Mouse (Mus musculus) adrenal gland, adult (tissue): Measurements from ENCODE around the gene Bend5.

ENCODE experiments used
- DNase-seq, 2 experiments: peaks; one replicate each; pipeline ENCODE4 v3.0.0; 2022 to 2023; ENCODE audit warnings: low spot score in 1 of 2; ENCODE audit not compliant: inconsistent age in 2 of 2

Bend5 gene

GRCm38 (mm10) chr4:111414818-111415488 lies at the start of gene Bend5:
TSS of gene Bend5 (plus strand) at chr4:111415006.
- peak; percentile 84 to 93 for DNase-seq

GRCm38 (mm10) chr4:111367771-111368170 lies 47.0 kb upstream of the Bend5 start:
- peak in 1 of 2 experiments; percentile 37 for DNase-seq

GRCm38 (mm10) chr4:111377159-111377558 lies 37.6 kb upstream of the Bend5 start:
- no peak for DNase-seq

- no peak for DNase-seq
Observed at GRCm38 (mm10) chr4:111378071-111378470, 36.7 kb upstream of the Bend5 start.

GRCm38 (mm10) chr4:111383101-111383500 lies 31.7 kb upstream of the Bend5 start:
- no peak for DNase-seq

- no peak for DNase-seq
Observed at GRCm38 (mm10) chr4:111390736-111391135, 24.1 kb upstream of the Bend5 start.

GRCm38 (mm10) chr4:111399784-111400183 lies 15.0 kb upstream of the Bend5 start:
- no peak for DNase-seq

- DNase-seq, result no peak
Observed at GRCm38 (mm10) chr4:111400676-111401075, 14.1 kb upstream of the Bend5 start.

GRCm38 (mm10) chr4:111403243-111403642 lies 11.6 kb upstream of the Bend5 start:
- no peak for DNase-seq

- no peak for DNase-seq
Observed at GRCm38 (mm10) chr4:111410731-111411130, 4.1 kb upstream of the Bend5 start.

- DNase-seq, result no peak
Observed at GRCm38 (mm10) chr4:111414399-111414798, 407 bp upstream of the Bend5 start.

GRCm38 (mm10) chr4:111416126-111416525 lies 1.3 kb downstream of the Bend5 start:
- peak in 1 of 2 experiments; percentile 58 for DNase-seq

GRCm38 (mm10) chr4:111416551-111416950 lies 1.7 kb downstream of the Bend5 start:
- DNase-seq, result no peak

GRCm38 (mm10) chr4:111417716-111418115 lies 2.9 kb downstream of the Bend5 start:
- DNase-seq, result no peak

- no peak for DNase-seq
Observed at GRCm38 (mm10) chr4:111419476-111419875, 4.7 kb downstream of the Bend5 start.

GRCm38 (mm10) chr4:111420031-111420430 lies 5.2 kb downstream of the Bend5 start:
- no peak for DNase-seq

- no peak for DNase-seq
Observed at GRCm38 (mm10) chr4:111420955-111421354, 6.1 kb downstream of the Bend5 start.

- DNase-seq, result no peak
Observed at GRCm38 (mm10) chr4:111421785-111422184, 7.0 kb downstream of the Bend5 start.

- peak in 1 of 2 experiments; percentile 73 for DNase-seq
Observed at GRCm38 (mm10) chr4:111424371-111424950, 9.7 kb downstream of the Bend5 start.

GRCm38 (mm10) chr4:111425170-111425569 lies 10.4 kb downstream of the Bend5 start:
- peak; percentile 50 to 74 for DNase-seq

- peak in 1 of 2 experiments; percentile 62 for DNase-seq
Observed at GRCm38 (mm10) chr4:111431186-111431585, 16.4 kb downstream of the Bend5 start.

- no peak for DNase-seq
Observed at GRCm38 (mm10) chr4:111432013-111432412, 17.2 kb downstream of the Bend5 start.

GRCm38 (mm10) chr4:111432417-111432816 lies 17.6 kb downstream of the Bend5 start:
- DNase-seq, result no peak
